Mouse (Mus musculus) left cerebral cortex, postnatal 25 days (tissue): ENCODE data around the gene Slc44a1. TPM values are rescaled to one million over a fixed set of nuclear protein-coding genes. Genes with fewer than 3 reads are reported as not detected.

ENCODE experiments used
- DNase-seq, 2 experiments: peaks; one replicate each; pipeline ENCODE4 v3.0.0; 2022; ENCODE audit warnings: low spot score in 2 of 2, mixed read lengths in 1 of 2
- intact Hi-C: fragments of 180-260 bp; cut with DNase I; formaldehyde crosslinking; loops from one replicate; pipeline ENCODE4 v1.15.1; 2025
- total RNA-seq, 2 experiments: library from RNA; stranded (reverse); gene quantifications; 2 replicates each; pipeline ENCODE4 v1.2.3; 2021

Slc44a1 gene
- total RNA-seq, 2 experiments from 2014 or later = 67.2 to 72.4 TPM

- intact Hi-C loops = loop anchor here (2.0 kb wide), 1 partner anchor 79 kb away; no protein-coding TSS in a partner anchor
- DNase-seq = peak; percentile 55 to 83
Observed at GRCm38 (mm10) chr4:53516011-53516532, 75.9 kb downstream of the Slc44a1 start.

GRCm38 (mm10) chr4:53519429-53519828, 79.2 kb downstream of the Slc44a1 start:
- DNase-seq = no peak
- intact Hi-C loops = no loop called here

- intact Hi-C loops = no loop called here
- no peak for DNase-seq
Observed at GRCm38 (mm10) chr4:53521028-53521427, 80.8 kb downstream of the Slc44a1 start.

- no peak for DNase-seq
- intact Hi-C loops = no loop called here
Observed at GRCm38 (mm10) chr4:53522655-53523054, 82.4 kb downstream of the Slc44a1 start.

- intact Hi-C loops = no loop called here
- no peak for DNase-seq
Observed at GRCm38 (mm10) chr4:53525503-53525902, 85.3 kb downstream of the Slc44a1 start.

GRCm38 (mm10) chr4:53525994-53526393, 85.8 kb downstream of the Slc44a1 start:
- intact Hi-C loops = no loop called here
- no peak for DNase-seq

GRCm38 (mm10) chr4:53526446-53526845, 86.2 kb downstream of the Slc44a1 start:
- intact Hi-C loops = no loop called here

GRCm38 (mm10) chr4:53535795-53536194, 95.6 kb downstream of the Slc44a1 start:
- intact Hi-C loops = loop anchor here (5.0 kb wide), 1 partner anchor 93 kb away; the partner anchor contains the start of gene Slc44a1
- DNase-seq = peak in 1 of 2 experiments; percentile 35

More at GRCm38 (mm10) chr4:53526446-53526845, 86.2 kb downstream of the Slc44a1 start:
- DNase-seq = no peak

GRCm38 (mm10) chr4:53537101-53537500, 96.9 kb downstream of the Slc44a1 start:
- intact Hi-C loops = loop anchor here (5.0 kb wide), 1 partner anchor 95 kb away; the partner anchor contains the start of gene Slc44a1
- no peak for DNase-seq

- intact Hi-C loops = loop anchor here (5.0 kb wide), 1 partner anchor 95 kb away; the partner anchor contains the start of gene Slc44a1
- DNase-seq = no peak
Observed at GRCm38 (mm10) chr4:53537539-53537938, 97.3 kb downstream of the Slc44a1 start.

- peak; percentile 46 to 74 for DNase-seq
- intact Hi-C loops = loop anchor here (5.0 kb wide), 1 partner anchor 96 kb away; the partner anchor contains the start of gene Slc44a1
Observed at GRCm38 (mm10) chr4:53538600-53538999, 98.4 kb downstream of the Slc44a1 start.

- intact Hi-C loops = loop anchor here (5.0 kb wide), 1 partner anchor 98 kb away; the partner anchor contains the start of gene Slc44a1
- peak in 1 of 2 experiments; percentile 82 for DNase-seq
Observed at GRCm38 (mm10) chr4:53539929-53540328, 99.7 kb downstream of the Slc44a1 start.

GRCm38 (mm10) chr4:53543421-53543820, 103.2 kb downstream of the Slc44a1 start:
- intact Hi-C loops = no loop called here
- DNase-seq = no peak

GRCm38 (mm10) chr4:53544889-53545288, 104.7 kb downstream of the Slc44a1 start:
- DNase-seq = no peak
- intact Hi-C loops = no loop called here

- DNase-seq = no peak
- intact Hi-C loops = no loop called here
Observed at GRCm38 (mm10) chr4:53547381-53547780, 107.2 kb downstream of the Slc44a1 start.

GRCm38 (mm10) chr4:53549375-53549774, 109.2 kb downstream of the Slc44a1 start:
- intact Hi-C loops = no loop called here

GRCm38 (mm10) chr4:53564618-53565017, 124.4 kb downstream of the Slc44a1 start:
- intact Hi-C loops = no loop called here
- DNase-seq = no peak

More at GRCm38 (mm10) chr4:53549375-53549774, 109.2 kb downstream of the Slc44a1 start:
- no peak for DNase-seq

- intact Hi-C loops = no loop called here
- no peak for DNase-seq
Observed at GRCm38 (mm10) chr4:53567065-53567464, 126.9 kb downstream of the Slc44a1 start.

- intact Hi-C loops = no loop called here
- DNase-seq = no peak
Observed at GRCm38 (mm10) chr4:53575558-53575957, 135.3 kb downstream of the Slc44a1 start.

- intact Hi-C loops = no loop called here
- no peak for DNase-seq
Observed at GRCm38 (mm10) chr4:53587676-53588075, 147.5 kb downstream of the Slc44a1 start.

GRCm38 (mm10) chr4:53588936-53589335, 148.7 kb downstream of the Slc44a1 start:
- intact Hi-C loops = no loop called here
- DNase-seq = no peak
